In genomic region chr9:117192565-117193540, GRCm38 (mm10) we compare ENCODE assay signal across 8 mouse cellular contexts.
DNase-seq lines count a peak whose midpoint lies in the region; ATAC-seq and TF ChIP-seq lines count a peak whose summit lies in the region.

No protein-coding gene starts in this region.

- no peak for TF ChIP-seq CTCF in liver, postnatal 0 days (IDR thresholded peaks at IDR 0.05; ENCODE audit: low read depth)

- intact Hi-C loops in heart, postnatal 36 days (cut with DNase I), result loop anchor here (5.0 kb wide), 1 partner anchor 59 kb away; no protein-coding TSS in a partner anchor

- no peak for TF ChIP-seq EP300 in liver, postnatal 0 days (IDR thresholded peaks at IDR 0.05; ENCODE audit: low read depth)

- H3K27ac ChIP-seq in liver, postnatal 0 days (ENCODE audit: low read depth), result no peak overlapping the region
- no peak overlapping the region for H3K27ac ChIP-seq in liver, embryonic 11.5 days (ENCODE audit: low read depth, low read length)

- no peak overlapping the region for H3K4me3 ChIP-seq in liver, postnatal 0 days (ENCODE audit: low read depth, low read length)
- H3K4me3 ChIP-seq in liver, embryonic 11.5 days (ENCODE audit: low read depth, low read length), result no peak overlapping the region

- no peaks in the 10 kb centered on the region for H3K4me1 ChIP-seq in liver, postnatal 0 days (ENCODE audit: insufficient read depth)
- H3K4me1 ChIP-seq in liver, embryonic 11.5 days (replicated peaks; ENCODE audit: control insufficient read depth, insufficient read depth, low read length), result no peaks in the 10 kb centered on the region

- WGBS in liver, postnatal 0 days (ENCODE audit: insufficient replicate concordance), result 63% methylated on average over 14 of the region's 14 CpGs
- 70% methylated on average over 14 of the region's 14 CpGs for WGBS in liver, embryonic 11.5 days

- H3K4me2 ChIP-seq in liver, postnatal 0 days (ENCODE audit: low read depth, low read length), result no peak overlapping the region
- H3K4me2 ChIP-seq in liver, embryonic 11.5 days, result no peak overlapping the region

- no peak overlapping the region for H3K9ac ChIP-seq in liver, postnatal 0 days (replicated peaks)
- H3K9ac ChIP-seq in liver, embryonic 11.5 days (ENCODE audit: low read depth, low read length), result no peak overlapping the region

- H3K36me3 ChIP-seq in liver, postnatal 0 days (replicated peaks; ENCODE audit: insufficient read depth, low read length), result no peaks in the 10 kb centered on the region
- no peaks in the 10 kb centered on the region for H3K36me3 ChIP-seq in liver, embryonic 11.5 days (ENCODE audit: control insufficient read depth, insufficient read depth, low read length)

- H3K9me3 ChIP-seq in liver, postnatal 0 days (ENCODE audit: low read length), result no peaks in the 10 kb centered on the region
- H3K9me3 ChIP-seq in liver, embryonic 11.5 days (ENCODE audit: control insufficient read depth, low read length), result no peaks in the 10 kb centered on the region

- peak; percentile 15 for DNase-seq in liver, postnatal 0 days
- no peak for DNase-seq in liver, embryonic 11.5 days (ENCODE audit: low spot score)
- DNase-seq in frontal cortex, postnatal 14 days (ENCODE audit: low spot score in 2 of 2), result peak; percentile 19 to 21
- DNase-seq in heart, postnatal 36 days, result peak; percentile 54 to 63
- DNase-seq in layer of hippocampus, postnatal 14 days (ENCODE audit: low spot score in 2 of 2), result peak; percentile 19 to 29
- peak; percentile 67 for DNase-seq in ovary, adult 18-20 months (ENCODE audit: low spot score)
- DNase-seq in MN1 (ENCODE audit: low spot score), result no peak
- no peak for DNase-seq in c-Kit-positive CD71-positive TER-119-positive erythroid progenitor cells, embryonic 14.5 days (ENCODE audit: low spot score)

- no peak for ATAC-seq in liver, postnatal 0 days
- ATAC-seq in liver, embryonic 11.5 days (replicated peaks; ENCODE audit: low FRiP score), result no peak

- H3K27me3 ChIP-seq in liver, postnatal 0 days (ENCODE audit: insufficient read depth, low read length), result no peaks in the 10 kb centered on the region
- H3K27me3 ChIP-seq in liver, embryonic 11.5 days (replicated peaks; ENCODE audit: control insufficient read depth, insufficient read depth, low read length), result no peaks in the 10 kb centered on the region

Comparison
In these comparisons a context has a peak if more than half of its experiments do, and no peak if none do; other contexts are left out.
1. DNase-seq: peak in liver, postnatal 0 days (single experiment), frontal cortex, postnatal 14 days (2 of 2), heart, postnatal 36 days (2 of 2), layer of hippocampus, postnatal 14 days (2 of 2) and ovary, adult 18-20 months (single experiment); none in liver, embryonic 11.5 days (single experiment), MN1 (single experiment) and c-Kit-positive CD71-positive TER-119-positive erythroid progenitor cells, embryonic 14.5 days (single experiment).